Mouse (Mus musculus) T-helper 2 cell (primary cell): ENCODE results near the gene Olfr809.

Experiments used
- in situ Hi-C: fragments of 300-600 bp; cut with MboI, MseI; formaldehyde crosslinking; loops from one replicate; pipeline ENCODE4 v1.15.1; 2025; ENCODE audit warnings: high pct_unique_total_duplicates

Olfr809 gene

GRCm38 (mm10) chr10:129774338-129774737 is at the start of gene Olfr809:
Gene Olfr809 (plus strand): TSS chr10:129774638.
- in situ Hi-C loops, result no loop called here

GRCm38 (mm10) chr10:129729275-129729674 is 45.2 kb upstream of the Olfr809 start, which contains the start of gene Olfr805:
Gene Olfr805 (minus strand): TSS chr10:129729375.
- in situ Hi-C loops, result no loop called here

- in situ Hi-C loops, result no loop called here
Observed at GRCm38 (mm10) chr10:129741821-129742220, 32.6 kb upstream of the Olfr809 start, which contains the start of gene Olfr806. Gene Olfr806 (minus strand): TSS chr10:129741921.

GRCm38 (mm10) chr10:129757693-129758092 is 16.7 kb upstream of the Olfr809 start, which contains the start of gene Olfr807:
Gene Olfr807 (minus strand): TSS chr10:129757793.
- in situ Hi-C loops, result no loop called here

GRCm38 (mm10) chr10:129765182-129765581 is 9.3 kb upstream of the Olfr809 start, which contains the start of gene Olfr808:
Gene Olfr808 (plus strand): TSS chr10:129765482.
- in situ Hi-C loops, result no loop called here

GRCm38 (mm10) chr10:129778123-129778522 is 3.7 kb downstream of the Olfr809 start:
- in situ Hi-C loops, result no loop called here

- in situ Hi-C loops, result loop anchor here (10.0 kb wide), 1 partner anchor 160 kb away; the partner anchor contains the start of gene Olfr799
Observed at GRCm38 (mm10) chr10:129794817-129795216, 20.4 kb downstream of the Olfr809 start, which contains the start of gene Olfr810. Gene Olfr810 (minus strand): TSS chr10:129794917.

- in situ Hi-C loops, result no loop called here
Observed at GRCm38 (mm10) chr10:129804296-129804695, 29.9 kb downstream of the Olfr809 start, which contains the start of gene Olfr811. Gene Olfr811 (minus strand): TSS chr10:129804396.
